Mouse (Mus musculus) thymus, adult 2 months (tissue): ENCODE results near the gene Cfap100.

Experiments
- CTCF ChIP-seq: fragments of 200-500 bp; IDR thresholded peaks from 2 replicates; pipeline ENCODE4 v1.5.1; 2012; ENCODE audit warnings: mild to moderate bottlenecking, control low read depth, low read length, moderate library complexity, borderline replicate concordance; ENCODE audit not compliant: control insufficient read depth, poor library complexity, insufficient read depth; ENCODE audit errors: extremely low read depth
- POLR2A ChIP-seq: fragments of 200-500 bp; IDR thresholded peaks from 2 replicates; pipeline ENCODE4 v1.6.1; 2012; ENCODE audit warnings: mild to moderate bottlenecking, low read length, control low read depth, moderate library complexity; ENCODE audit not compliant: control insufficient read depth, poor library complexity, insufficient read depth; ENCODE audit errors: extremely low read depth

DNA sequence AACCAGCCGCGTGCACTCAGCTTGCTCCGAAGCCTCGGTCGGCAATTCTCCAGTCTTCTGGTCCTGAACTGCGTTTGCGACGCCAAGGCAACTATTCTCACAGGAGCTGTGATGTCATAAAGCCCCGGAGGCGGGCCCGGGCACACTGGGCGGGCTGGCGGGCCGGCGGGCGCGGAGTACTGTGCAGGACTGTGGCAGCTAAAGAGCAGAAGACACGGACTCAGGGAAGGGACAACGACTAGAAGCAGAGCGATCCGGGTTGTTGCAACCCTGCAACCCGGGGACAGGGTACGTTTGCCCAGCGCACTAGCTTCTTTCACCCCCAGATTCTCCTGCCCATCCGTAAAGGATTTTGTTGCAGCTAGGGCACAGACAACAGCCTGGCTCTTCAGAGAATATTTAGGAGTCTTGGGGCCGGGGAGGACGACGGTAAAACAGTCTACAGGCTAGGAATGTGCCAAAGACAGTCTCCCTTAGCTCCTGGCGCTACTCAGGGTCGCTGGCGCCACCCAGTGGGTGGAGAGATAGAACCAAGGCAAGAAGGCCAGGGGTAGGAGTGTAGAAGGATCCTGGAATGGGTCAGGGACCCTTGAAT is at the start of gene Cfap100:
- TF ChIP-seq CTCF, result no peak
- TF ChIP-seq POLR2A, result no peak
